9 mouse cellular contexts compared by ENCODE assay signal in genomic region chr13:34299351-34300333, GRCm38 (mm10). TPM values are rescaled to one million over a fixed set of nuclear protein-coding genes. Genes with fewer than 3 reads are reported as not detected.
DNase-seq lines count a peak whose midpoint lies in the region; ATAC-seq and TF ChIP-seq lines count a peak whose summit lies in the region.
"Had no signal": no experiment of that assay in that cellular context is flagged by ENCODE, and none has a peak within 500 bp of the region (broad histone marks: within the 10 kb centered on the region; RNA-seq: fewer than 3 reads in every experiment).

No protein-coding gene starts in this region.

- H3K9me3 ChIP-seq in intestine, postnatal 0 days (ENCODE audit: control insufficient read depth): no peaks in the 10 kb centered on the region
- H3K9me3 ChIP-seq: midbrain, embryonic 12.5 days had no signal

- H3K4me2 ChIP-seq in intestine, postnatal 0 days (replicated peaks; ENCODE audit: low read depth): 0 out of 2 replicates have a peak overlapping the region, but pooled peaks have one; percentile 1
- H3K4me2 ChIP-seq: midbrain, embryonic 12.5 days had no signal

- no peak for ATAC-seq in Patski
- peak; percentile 91 for ATAC-seq in intestine, postnatal 0 days

- POLR2A ChIA-PET in Patski (lab: Charles Lee): interaction anchor here (0.6 kb wide), 1 partner anchor 9 kb away, joined by 3 read pairs; no protein-coding TSS in a partner anchor

- WGBS in intestine, postnatal 0 days: 37% methylated on average over 7 of the region's 7 CpGs

- H3K27ac ChIP-seq in left cerebral cortex, adult 2 months: no peak overlapping the region
- H3K27ac ChIP-seq in intestine, postnatal 0 days (ENCODE audit: low read depth, low read length): peak overlapping the region; percentile 58
- H3K27ac ChIP-seq: midbrain, embryonic 12.5 days had no signal

- DNase-seq in left cerebral cortex, adult 2 months (ENCODE audit: extremely low spot score in 1 of 2, low spot score in 2 of 2): no peak
- no peak for DNase-seq in left cerebral cortex, adult 18-20 months (ENCODE audit: low spot score in 2 of 2)
- DNase-seq in Patski (ENCODE audit: low read depth, low spot score): no peak
- DNase-seq in splenic B cell, adult 2 months (ENCODE audit: low read depth, low spot score): peak; percentile 2
- no peak for DNase-seq in frontal cortex, postnatal 25 days (ENCODE audit: low spot score in 2 of 2)
- no peak for DNase-seq in B cell, adult 2 months
- DNase-seq: gastrocnemius, postnatal 14 days had no signal

- in situ Hi-C loops in Patski (cut with MboI; ENCODE audit: low pct_unique_long_range_greater_than_20kb): no loop called here

- H3K9ac ChIP-seq in intestine, postnatal 0 days (ENCODE audit: low read depth, low read length): no peak overlapping the region
- H3K9ac ChIP-seq: midbrain, embryonic 12.5 days had no signal

- H3K4me3 ChIP-seq in left cerebral cortex, adult 2 months: no peak overlapping the region
- no peak overlapping the region for H3K4me3 ChIP-seq in intestine, postnatal 0 days (ENCODE audit: low read depth, low read length)
- H3K4me3 ChIP-seq: midbrain, embryonic 12.5 days had no signal

- intact Hi-C loops in left cerebral cortex, adult 2 months (cut with DNase I): no loop called here

- peak; percentile 38 for TF ChIP-seq CTCF in left cerebral cortex, adult 2 months (IDR thresholded peaks at IDR 0.05)
- peak; percentile 47 for TF ChIP-seq CTCF in Patski (IDR thresholded peaks at IDR 0.05)
- TF ChIP-seq CTCF in intestine, postnatal 0 days (IDR thresholded peaks at IDR 0.05; ENCODE audit: low read depth): peak; percentile 81

- H3K27me3 ChIP-seq in Patski: no peaks in the 10 kb centered on the region
- no peaks in the 10 kb centered on the region for H3K27me3 ChIP-seq in intestine, postnatal 0 days (replicated peaks; ENCODE audit: control insufficient read depth, insufficient read depth, low read length)
- H3K27me3 ChIP-seq in splenic B cell, adult 2 months (ENCODE audit: control insufficient read depth, insufficient read depth, low read length, poor library complexity, severe bottlenecking): no peaks in the 10 kb centered on the region
- H3K27me3 ChIP-seq: midbrain, embryonic 12.5 days had no signal

- H3K4me1 ChIP-seq in intestine, postnatal 0 days (replicated peaks; ENCODE audit: control insufficient read depth, insufficient read depth, low read length): peaks cover 6% of the 10 kb centered on the region; the same call in 1 of the 2 replicates

- H3K36me3 ChIP-seq in intestine, postnatal 0 days (ENCODE audit: control insufficient read depth, insufficient read depth): no peaks in the 10 kb centered on the region; the same call in 1 of the 2 replicates
- H3K36me3 ChIP-seq in splenic B cell, adult 2 months (ENCODE audit: control insufficient read depth, insufficient read depth, low read length, poor library complexity, severe bottlenecking): no peaks in the 10 kb centered on the region

- CTCF ChIA-PET in Patski (lab: Charles Lee): interaction anchor here (1.2 kb wide), 1 partner anchor 13 kb away, joined by 3 read pairs; no protein-coding TSS in a partner anchor

RNA-seq across cellular contexts. Expression of gene Slc22a23, which starts 45.3 kb away (rescaled TPM):
- total RNA-seq in left cerebral cortex, adult 2 months (2021): 10 to 100 TPM; 52.4 to 55.5 TPM
- total RNA-seq in left cerebral cortex, adult 18-20 months (2021): 10 to 100 TPM; 48.5 to 54.7 TPM
- polyA plus RNA-seq in Patski (2021): 70.6 TPM
- 3.4 and 3.8 TPM in 2 replicates for polyA plus RNA-seq in intestine, postnatal 0 days (2015; fragmentation: Nextera tagmentation; extraction: Ambion mirVana)
